Mouse (Mus musculus): ENCODE results near the gene Irf3. TPM values are rescaled to one million over a fixed set of nuclear protein-coding genes. Genes with fewer than 3 reads are reported as not detected.
"Not testable (repeated sequence)": the region's sequence is repeated elsewhere in the genome, so short reads cannot be mapped to it uniquely, and the experiment has no call there.

Irf3 gene
- polyA plus RNA-seq, 1 experiment, result 87.0 TPM

DNA sequence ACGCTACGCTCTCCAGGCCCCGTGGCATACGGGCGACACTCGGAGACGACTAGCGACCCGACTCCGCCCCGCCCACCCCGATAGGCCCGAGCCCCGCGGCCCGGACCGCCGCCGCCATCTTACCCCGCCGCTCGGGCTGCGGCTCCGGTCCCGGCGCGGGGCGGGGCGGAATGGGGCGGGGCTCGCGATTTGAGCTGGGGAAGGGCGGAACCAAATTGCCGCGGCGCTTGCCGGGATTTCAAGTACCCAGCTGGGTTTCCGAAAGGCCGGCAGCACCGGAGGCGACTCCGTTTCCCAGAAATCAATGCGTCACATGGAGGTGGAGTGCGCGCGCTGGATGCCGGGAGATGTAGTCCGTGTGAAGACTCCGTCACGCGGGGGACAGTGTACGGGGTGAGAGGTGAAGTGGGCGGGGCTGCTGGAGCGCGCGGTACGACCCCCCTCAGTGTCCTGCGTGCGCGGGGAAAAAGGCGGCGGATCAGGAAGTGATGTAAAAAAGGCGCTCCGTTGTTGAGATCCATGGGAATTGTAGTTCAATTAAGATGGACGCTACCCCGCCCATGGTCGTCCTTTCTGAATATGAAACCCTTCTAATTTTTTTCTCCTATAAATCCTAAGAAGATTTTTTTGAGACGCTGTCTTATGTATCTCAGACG, 18.6 kb downstream of the Irf3 start, which contains the start of gene Scaf1:
Gene Scaf1, minus strand, starts transcription at position 407 of the 656 bp plus-strand sequence.
- Histone ChIP-seq H3K4me1 (peaks cover 69% of the 10 kb centered on the region), H3K36me3 (replicated peaks; ENCODE audit: low read length) (peaks cover 49% of the 10 kb centered on the region), H3K4me3 (replicated peaks) (peak within 1 kb of the TSS; percentile 97), H3K27me3 (replicated peaks) (no peaks in the 10 kb centered on the region), H3K9me3 (no peaks in the 10 kb centered on the region)
- TF ChIP-seq FLI1 (IDR thresholded peaks at IDR 0.05; ENCODE audit: low read length), result no peak
- TF ChIP-seq GATA1 (IDR thresholded peaks at IDR 0.05; ENCODE audit: borderline replicate concordance, low read length), result no peak

- H3K27me3 ChIP-seq (replicated peaks), result no peaks in the 10 kb centered on the region
- H3K4me1 ChIP-seq, result peaks cover 63% of the 10 kb centered on the region
- H3K9me3 ChIP-seq, result no peaks in the 10 kb centered on the region
- peak overlapping the region; percentile 97 for H3K4me3 ChIP-seq (replicated peaks)
- TF ChIP-seq GATA1 (IDR thresholded peaks at IDR 0.05; ENCODE audit: borderline replicate concordance, low read length) (no peak), FLI1 (IDR thresholded peaks at IDR 0.05; ENCODE audit: low read length) (no peak)
- peaks cover 49% of the 10 kb centered on the region for H3K36me3 ChIP-seq (replicated peaks; ENCODE audit: low read length)
Observed at GRCm38 (mm10) chr7:45016761-45017160, 19.3 kb downstream of the Irf3 start.

DNA sequence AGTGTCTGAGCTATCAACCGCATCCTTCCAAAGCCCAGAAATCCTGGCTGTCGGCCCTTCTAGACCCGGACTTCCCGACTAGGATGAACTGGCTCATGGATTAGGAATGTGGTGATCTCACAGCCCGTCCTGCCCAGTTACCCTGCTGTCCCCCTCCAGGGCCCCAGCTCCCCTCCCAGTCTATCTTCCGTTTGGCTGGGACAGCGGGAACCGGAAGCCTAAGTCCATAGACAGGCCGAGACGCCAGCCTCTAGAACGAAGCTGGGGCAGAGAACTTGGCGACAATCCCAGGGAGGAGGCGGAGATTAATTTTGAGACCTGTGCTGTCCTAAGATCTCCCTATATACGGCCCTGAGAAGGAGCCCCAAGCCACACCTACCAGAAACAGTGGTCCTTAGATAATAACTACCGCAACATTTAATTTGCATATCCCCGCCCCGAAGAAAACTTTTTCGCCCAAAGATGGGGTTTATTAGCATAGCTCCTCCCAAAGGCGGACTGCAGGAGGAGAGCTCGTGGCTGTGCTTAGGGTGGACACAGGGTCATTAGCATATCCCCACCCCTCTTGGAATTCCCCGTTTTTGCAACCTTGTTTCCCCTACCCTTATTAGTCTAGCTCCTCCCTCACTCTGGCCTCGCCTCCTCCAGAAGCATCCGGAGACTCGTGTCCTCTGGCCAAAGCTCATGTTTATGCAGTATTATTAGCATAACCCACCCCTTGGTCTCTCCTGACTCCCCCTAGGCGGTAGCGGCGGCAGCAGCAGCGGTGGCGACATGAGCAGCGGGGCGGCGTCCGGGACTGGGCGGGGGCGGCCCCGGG, 20.0 kb downstream of the Irf3 start, which contains the start of gene Rras:
Gene Rras, plus strand, starts transcription at position 720 of the 820 bp plus-strand sequence.
- Histone ChIP-seq H3K4me3 (replicated peaks) (peak within 1 kb of the TSS; percentile 97), H3K36me3 (replicated peaks; ENCODE audit: low read length) (peaks cover 44% of the 10 kb centered on the region), H3K9me3 (no peaks in the 10 kb centered on the region), H3K4me1 (peaks cover 56% of the 10 kb centered on the region), H3K27me3 (replicated peaks) (no peaks in the 10 kb centered on the region)
- TF ChIP-seq FLI1 (IDR thresholded peaks at IDR 0.05; ENCODE audit: low read length) (no peak), GATA1 (IDR thresholded peaks at IDR 0.05; ENCODE audit: borderline replicate concordance, low read length) (peak; percentile 42; the same call in 1 of the 3 replicates)

DNA sequence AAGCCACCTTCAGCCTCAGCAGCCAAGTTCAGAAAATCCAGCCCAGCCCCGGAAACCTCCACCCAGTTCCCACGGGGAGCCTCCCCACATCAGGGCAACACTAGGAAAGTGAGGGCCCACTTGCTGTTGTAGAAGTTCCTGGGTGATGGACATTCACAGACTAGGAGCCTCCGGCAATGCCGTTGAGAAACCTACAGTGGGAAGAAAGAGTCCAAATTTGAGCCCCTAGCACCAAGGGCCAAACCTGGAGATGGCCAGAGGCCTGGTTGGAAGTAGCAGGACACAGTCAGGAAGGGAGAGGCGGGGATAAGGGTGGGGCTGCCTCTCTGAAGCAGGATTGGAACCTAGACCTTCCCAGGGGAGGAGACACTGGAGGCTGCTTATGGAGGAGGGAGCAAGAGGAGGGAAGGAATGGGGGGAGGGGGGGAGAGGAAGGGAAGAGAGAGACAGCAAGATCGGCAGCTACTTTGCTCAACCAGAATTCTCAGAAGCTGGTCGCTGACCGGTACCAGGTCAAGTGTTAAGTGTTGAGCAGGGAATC, 21.7 kb downstream of the Irf3 start:
- no peak for TF ChIP-seq GATA1 (IDR thresholded peaks at IDR 0.05; ENCODE audit: borderline replicate concordance, low read length)
- no peak for TF ChIP-seq FLI1 (IDR thresholded peaks at IDR 0.05; ENCODE audit: low read length)
- H3K4me1 ChIP-seq, result peaks cover 40% of the 10 kb centered on the region
- H3K36me3 ChIP-seq (replicated peaks; ENCODE audit: low read length), result peaks cover 32% of the 10 kb centered on the region
- no peaks in the 10 kb centered on the region for H3K9me3 ChIP-seq
- peak overlapping the region; percentile 97 for H3K4me3 ChIP-seq (replicated peaks)
- H3K27me3 ChIP-seq (replicated peaks), result no peaks in the 10 kb centered on the region

GRCm38 (mm10) chr7:45020225-45020624, 22.8 kb downstream of the Irf3 start:
- peaks cover 28% of the 10 kb centered on the region for H3K4me1 ChIP-seq
- H3K36me3 ChIP-seq (replicated peaks; ENCODE audit: low read length), result peaks cover 32% of the 10 kb centered on the region
- H3K4me3 ChIP-seq (replicated peaks), result no peak overlapping the region
- H3K27me3 ChIP-seq (replicated peaks), result no peaks in the 10 kb centered on the region
- H3K9me3 ChIP-seq, result no peaks in the 10 kb centered on the region
- TF ChIP-seq FLI1 (IDR thresholded peaks at IDR 0.05; ENCODE audit: low read length) (no peak), GATA1 (IDR thresholded peaks at IDR 0.05; ENCODE audit: borderline replicate concordance, low read length) (no peak)

DNA sequence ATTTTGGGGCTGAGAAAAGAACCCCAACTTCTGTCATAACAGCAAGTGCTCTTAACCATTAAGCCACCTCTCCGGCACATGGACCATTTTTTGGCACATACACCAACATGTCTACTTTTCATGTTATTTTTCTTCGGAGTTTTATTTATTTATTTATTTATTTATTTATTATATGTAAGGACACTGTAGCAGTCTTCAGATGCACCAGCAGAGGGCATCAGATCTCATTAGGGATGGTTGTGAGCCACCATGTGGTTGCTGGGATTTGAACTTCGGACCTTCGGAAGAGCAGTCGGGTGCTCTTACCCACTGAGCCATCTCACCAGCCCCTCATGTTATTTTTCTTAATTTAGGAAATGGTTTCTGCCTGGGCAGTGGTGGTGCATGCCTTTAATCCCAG, 26.3 kb downstream of the Irf3 start:
- H3K9me3 ChIP-seq; H3K27me3 ChIP-seq (replicated peaks); H3K4me3 ChIP-seq (replicated peaks): not testable (repeated sequence)
- Histone ChIP-seq H3K4me1 (peaks cover 20% of the 10 kb centered on the region), H3K36me3 (replicated peaks; ENCODE audit: low read length) (peaks cover 62% of the 10 kb centered on the region)

DNA sequence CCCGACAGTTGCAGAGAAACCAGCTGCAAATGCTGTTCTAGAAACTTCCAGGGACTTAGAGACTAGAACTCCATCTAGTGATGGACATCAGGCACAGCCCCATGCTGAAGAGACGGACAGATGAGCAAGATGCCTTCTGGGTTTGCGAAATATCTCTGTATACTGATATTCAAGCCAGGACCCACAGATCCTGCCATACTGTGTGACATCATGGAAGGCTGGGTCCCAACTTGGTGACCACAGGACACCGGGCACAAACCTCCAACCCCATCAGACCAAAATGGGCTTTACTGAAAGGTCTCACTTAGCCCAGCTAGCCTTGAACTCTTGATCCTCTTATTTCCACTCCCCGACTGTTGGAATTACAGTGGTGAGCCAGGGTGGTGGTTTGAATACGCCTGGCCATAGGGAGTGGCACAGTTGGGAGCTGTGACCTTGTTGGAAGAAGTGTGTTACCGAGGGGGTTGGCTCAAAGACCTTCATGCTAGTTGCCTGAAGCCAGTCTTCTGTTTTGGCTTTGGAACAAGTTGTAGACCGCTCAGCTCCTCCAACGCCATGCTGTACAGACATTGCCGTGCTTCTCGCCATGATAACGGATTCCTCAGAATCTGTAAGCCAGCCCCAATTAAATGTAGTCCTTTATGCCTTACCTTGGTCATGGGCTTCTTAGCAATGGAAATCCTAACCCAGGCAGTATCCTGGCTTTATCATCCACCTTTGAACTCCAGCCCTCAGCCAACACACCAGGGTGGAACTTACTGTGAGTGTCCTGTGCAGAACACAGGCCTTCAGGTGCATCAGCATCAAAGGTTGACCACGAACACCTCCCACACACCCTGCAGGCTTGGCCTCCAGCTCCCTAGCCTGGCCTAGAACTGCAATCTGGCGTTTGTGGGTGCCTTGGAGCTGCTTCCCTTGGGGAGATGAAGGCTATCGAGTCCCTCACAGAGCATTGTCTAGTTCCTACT, 27.1 kb downstream of the Irf3 start:
- TF ChIP-seq FLI1 (IDR thresholded peaks at IDR 0.05; ENCODE audit: low read length), result no peak
- Histone ChIP-seq H3K4me3 (replicated peaks) (no peak overlapping the region), H3K36me3 (replicated peaks; ENCODE audit: low read length) (peaks cover 69% of the 10 kb centered on the region), H3K9me3 (no peaks in the 10 kb centered on the region), H3K4me1 (peaks cover 11% of the 10 kb centered on the region), H3K27me3 (replicated peaks) (no peaks in the 10 kb centered on the region)

- H3K4me1 ChIP-seq, result peaks cover 3% of the 10 kb centered on the region; the same call in 1 of the 2 replicates
- no peak overlapping the region for H3K4me3 ChIP-seq (replicated peaks)
- no peaks in the 10 kb centered on the region for H3K27me3 ChIP-seq (replicated peaks)
- H3K36me3 ChIP-seq (replicated peaks; ENCODE audit: low read length), result peaks cover 70% of the 10 kb centered on the region
- H3K9me3 ChIP-seq, result no peaks in the 10 kb centered on the region
- no peak for TF ChIP-seq GATA1 (IDR thresholded peaks at IDR 0.05; ENCODE audit: borderline replicate concordance, low read length)
- no peak for TF ChIP-seq FLI1 (IDR thresholded peaks at IDR 0.05; ENCODE audit: low read length)
Observed at GRCm38 (mm10) chr7:45025601-45026220, 28.3 kb downstream of the Irf3 start.

GRCm38 (mm10) chr7:45026256-45026655, 28.8 kb downstream of the Irf3 start:
- H3K4me1 ChIP-seq, result peaks cover 3% of the 10 kb centered on the region; the same call in 1 of the 2 replicates
- H3K36me3 ChIP-seq (replicated peaks; ENCODE audit: low read length), result peaks cover 70% of the 10 kb centered on the region
- H3K4me3 ChIP-seq (replicated peaks), result no peak overlapping the region
- TF ChIP-seq FLI1 (IDR thresholded peaks at IDR 0.05; ENCODE audit: low read length), result no peak
- no peak for TF ChIP-seq GATA1 (IDR thresholded peaks at IDR 0.05; ENCODE audit: borderline replicate concordance, low read length)
- H3K27me3 ChIP-seq (replicated peaks), result no peaks in the 10 kb centered on the region
- no peaks in the 10 kb centered on the region for H3K9me3 ChIP-seq
